Mouse (Mus musculus): ENCODE measurements around the gene Jpt2. TPM values are rescaled to one million over a fixed set of nuclear protein-coding genes. Genes with fewer than 3 reads are reported as not detected.

The Jpt2 gene
- total and polyA plus RNA-seq, 3 experiments: 35.5 to 40.9 TPM; not detected in 1

DNA sequence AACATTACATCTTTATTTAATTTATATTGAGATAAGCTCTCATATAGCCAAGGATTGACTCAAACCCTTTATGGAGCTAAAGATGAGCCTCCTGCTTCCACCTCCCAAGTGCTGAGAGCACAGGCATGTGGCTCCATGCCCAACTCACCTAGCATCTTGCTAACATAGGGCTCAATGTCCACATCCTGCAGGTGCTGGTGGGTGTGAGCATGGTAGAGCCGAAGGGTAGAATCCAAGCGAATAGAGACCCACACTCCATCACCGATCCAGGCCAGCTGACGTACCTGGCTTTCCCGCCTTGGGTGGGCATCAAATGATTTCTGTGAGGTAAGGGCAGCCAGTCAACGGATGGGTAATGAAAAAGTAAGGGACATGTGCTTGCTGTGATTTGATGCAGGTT lies 60.5 kb downstream of the Jpt2 start:
- Histone ChIP-seq H3K4me1 (ENCODE audit: control insufficient read depth in 1 of 2, insufficient read depth in 2 of 2, low read length in 2 of 2) (peaks cover 2 to 18% of the 10 kb centered on the region in 2 experiments; a peak in 3 of 4 replicates), H3K9ac (ENCODE audit: control insufficient read depth, low read depth, low read length, poor library complexity, severe bottlenecking) (no peak overlapping the region), H3K9me3 (replicated peaks; ENCODE audit: insufficient read depth, low read length) (no peaks in the 10 kb centered on the region), H3K36me3 (ENCODE audit: control insufficient read depth in 1 of 2, insufficient read depth in 2 of 2, low read length in 2 of 2) (peaks cover 0 to 13% of the 10 kb centered on the region in 2 experiments; a peak in 3 of 4 replicates), H3K4me3 (ENCODE audit: control insufficient read depth in 1 of 2, insufficient read depth in 1 of 2, low read depth in 2 of 2, low read length in 2 of 2) (no peak overlapping the region), H3K79me2 (ENCODE audit: control insufficient read depth, insufficient read depth, low read length, poor library complexity) (peaks cover 16% of the 10 kb centered on the region), H3K27me3 (ENCODE audit: control insufficient read depth in 1 of 2, insufficient read depth in 2 of 2, low read length in 2 of 2) (no peaks in the 10 kb centered on the region), H3K27ac (ENCODE audit: control insufficient read depth, low read depth, low read length) (no peak overlapping the region)
- TF ChIP-seq TAL1 (IDR thresholded peaks at IDR 0.05; ENCODE audit: low read length) (no peak), GATA1 (IDR thresholded peaks at IDR 0.05; ENCODE audit: low read depth, low read length) (no peak), MYB (IDR thresholded peaks at IDR 0.05; ENCODE audit: low read depth, low read length) (no peak), MAFK (IDR thresholded peaks at IDR 0.05; ENCODE audit: borderline replicate concordance, low read depth, low read length) (no peak), SMC3 (IDR thresholded peaks at IDR 0.05; ENCODE audit: low read depth, low read length) (no peak), CTCF (IDR thresholded peaks at IDR 0.05 in 2 of 3, conservative IDR thresholded peaks at IDR 0.05 in 1 of 3; ENCODE audit: control insufficient read depth in 1 of 3, insufficient read depth in 1 of 3, low read depth in 2 of 3, low read length in 3 of 3, poor library complexity in 1 of 3, severe bottlenecking in 1 of 3) (no peak), ELF1 (IDR thresholded peaks at IDR 0.05; ENCODE audit: low read depth, low read length) (no peak), ZNF384 (IDR thresholded peaks at IDR 0.05; ENCODE audit: low read depth, low read length) (no peak), TBP (IDR thresholded peaks at IDR 0.05; ENCODE audit: low read depth, low read length) (no peak)
- no peak for DNase-seq (ENCODE audit: low read depth, low spot score)

- Histone ChIP-seq H3K27ac (ENCODE audit: control insufficient read depth, low read depth, low read length) (no peak overlapping the region), H3K79me2 (ENCODE audit: control insufficient read depth, insufficient read depth, low read length, poor library complexity) (peaks cover 24% of the 10 kb centered on the region), H3K36me3 (ENCODE audit: control insufficient read depth in 1 of 2, insufficient read depth in 2 of 2, low read length in 2 of 2) (peaks cover 0 to 13% of the 10 kb centered on the region in 2 experiments; a peak in 2 of 4 replicates), H3K9me3 (replicated peaks; ENCODE audit: insufficient read depth, low read length) (no peaks in the 10 kb centered on the region), H3K9ac (ENCODE audit: control insufficient read depth, low read depth, low read length, poor library complexity, severe bottlenecking) (no peak overlapping the region), H3K4me1 (ENCODE audit: control insufficient read depth in 1 of 2, insufficient read depth in 2 of 2, low read length in 2 of 2) (peaks cover 2 to 19% of the 10 kb centered on the region in 2 experiments; a peak in 3 of 4 replicates), H3K4me3 (ENCODE audit: control insufficient read depth in 1 of 2, insufficient read depth in 1 of 2, low read depth in 2 of 2, low read length in 2 of 2) (no peak overlapping the region), H3K27me3 (ENCODE audit: control insufficient read depth in 1 of 2, insufficient read depth in 2 of 2, low read length in 2 of 2) (no peaks in the 10 kb centered on the region)
- DNase-seq (ENCODE audit: low read depth, low spot score): no peak
- TF ChIP-seq TCF12 (IDR thresholded peaks at IDR 0.05; ENCODE audit: low read depth, low read length) (no peak), POLR2A (IDR thresholded peaks at IDR 0.05; ENCODE audit: control insufficient read depth in 1 of 2, insufficient read depth in 1 of 2, low read depth in 1 of 2, low read length in 2 of 2, poor library complexity in 1 of 2) (no peak), MXI1 (IDR thresholded peaks at IDR 0.05; ENCODE audit: low read depth, low read length) (no peak), EP300 (IDR thresholded peaks at IDR 0.05; ENCODE audit: low read depth in 1 of 2, low read length in 2 of 2) (no peak), TBP (IDR thresholded peaks at IDR 0.05; ENCODE audit: low read depth, low read length) (no peak)
Observed at GRCm38 (mm10) chr17:24899153-24899552, 61.3 kb downstream of the Jpt2 start.

GRCm38 (mm10) chr17:24898041-24898854 lies 62.2 kb downstream of the Jpt2 start:
- Histone ChIP-seq H3K9ac (ENCODE audit: control insufficient read depth, low read depth, low read length, poor library complexity, severe bottlenecking) (no peak overlapping the region), H3K4me1 (ENCODE audit: control insufficient read depth in 1 of 2, insufficient read depth in 2 of 2, low read length in 2 of 2) (peaks cover 2 to 23% of the 10 kb centered on the region in 2 experiments; a peak in 3 of 4 replicates), H3K9me3 (replicated peaks; ENCODE audit: insufficient read depth, low read length) (no peaks in the 10 kb centered on the region), H3K27me3 (ENCODE audit: control insufficient read depth in 1 of 2, insufficient read depth in 2 of 2, low read length in 2 of 2) (no peaks in the 10 kb centered on the region), H3K4me3 (ENCODE audit: control insufficient read depth in 1 of 2, insufficient read depth in 1 of 2, low read depth in 2 of 2, low read length in 2 of 2) (no peak overlapping the region), H3K79me2 (ENCODE audit: control insufficient read depth, insufficient read depth, low read length, poor library complexity) (peaks cover 33% of the 10 kb centered on the region), H3K36me3 (ENCODE audit: control insufficient read depth in 1 of 2, insufficient read depth in 2 of 2, low read length in 2 of 2) (peaks cover 0 to 13% of the 10 kb centered on the region in 2 experiments; a peak in 2 of 4 replicates), H3K27ac (ENCODE audit: control insufficient read depth, low read depth, low read length) (no peak overlapping the region)
- no peak for DNase-seq (ENCODE audit: low read depth, low spot score)
- no peak for TF ChIP-seq ETS1 (IDR thresholded peaks at IDR 0.05; ENCODE audit: low read depth, low read length)
